Mouse (Mus musculus) neutrophil, adult 5-6 weeks (primary cell): ENCODE results near the gene Fam111a. TPM values are rescaled to one million over a fixed set of nuclear protein-coding genes. Genes with fewer than 3 reads are reported as not detected.

Experiments used
- ATAC-seq: fragments of 151-379, 151-347 bp; 2 replicates; pipeline ENCODE4 v1.8.0; 2017; ENCODE audit warnings: mild to moderate bottlenecking, moderate TSS enrichment; ENCODE audit not compliant: insufficient number of reproducible peaks, poor library complexity, low FRiP score, severe bottlenecking; ENCODE audit errors: extremely low read depth
- total RNA-seq: library from RNA; stranded (forward); fragments of 200-1000 nt; gene quantifications from 2 replicates; pipeline ENCODE4 v1.2.3, GENCODE M21; 2017

Gene Fam111a
- total RNA-seq, 1 experiment from 2014 or later: 339 TPM

DNA sequence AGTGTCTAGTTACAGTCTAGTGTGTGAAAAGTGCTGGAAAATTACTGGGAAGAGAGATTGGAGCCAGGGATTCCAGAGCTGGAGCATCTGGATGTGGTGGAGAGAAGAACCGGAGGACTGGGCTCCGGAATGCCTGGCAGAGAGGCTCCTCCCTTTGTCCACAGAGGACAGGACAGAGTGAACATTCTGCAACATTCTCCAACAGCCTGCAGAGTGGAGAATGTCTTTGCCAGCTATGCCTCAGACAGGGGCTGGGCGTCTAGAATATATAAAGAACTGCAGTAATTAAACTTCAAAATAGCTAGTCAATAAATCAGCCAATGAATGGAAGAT is 51.5 kb downstream of the Fam111a start:
- no peak for ATAC-seq

DNA sequence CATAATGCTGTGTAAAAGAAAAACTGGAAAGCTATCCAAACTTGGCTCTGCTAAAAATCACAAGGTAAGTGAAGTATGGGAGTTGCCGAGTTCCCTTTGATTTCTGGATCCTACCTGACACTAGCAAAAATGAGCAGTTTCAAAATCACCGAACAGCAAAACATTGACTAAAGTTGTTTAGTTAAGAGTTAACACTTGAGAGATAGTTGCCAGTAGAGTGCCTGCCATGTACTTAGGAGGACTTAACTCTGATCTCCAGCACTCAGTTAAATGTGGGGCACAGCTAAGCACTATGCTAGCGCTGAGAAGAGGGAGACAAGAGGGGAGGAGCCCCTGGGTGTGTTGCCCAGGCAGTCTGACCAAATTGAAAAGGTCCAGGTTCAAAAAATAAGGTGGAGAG is 53.1 kb downstream of the Fam111a start:
- no peak for ATAC-seq

DNA sequence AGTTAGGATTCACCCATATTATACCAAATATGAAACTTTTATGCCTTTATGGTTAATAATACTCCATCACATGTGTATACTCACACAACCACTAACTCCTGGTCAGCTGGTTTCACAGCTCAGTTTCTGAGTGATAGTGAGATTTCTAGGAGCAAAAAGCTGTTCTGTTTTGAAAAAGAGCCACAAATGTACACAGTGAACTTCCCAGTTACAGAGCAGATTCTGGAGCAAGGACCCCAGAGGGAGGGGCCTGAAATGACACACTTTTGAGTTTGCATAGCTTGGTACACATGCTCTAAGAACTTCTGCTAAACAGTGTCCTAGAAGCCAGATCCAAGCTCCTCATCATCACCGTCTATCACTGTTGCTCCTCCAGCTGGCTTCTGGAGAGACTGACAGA is 54.1 kb downstream of the Fam111a start, which contains the start of gene Gm4952:
Gene Gm4952, plus strand, starts transcription at position 301 of the 400 bp plus-strand sequence.
- no peak for ATAC-seq

DNA sequence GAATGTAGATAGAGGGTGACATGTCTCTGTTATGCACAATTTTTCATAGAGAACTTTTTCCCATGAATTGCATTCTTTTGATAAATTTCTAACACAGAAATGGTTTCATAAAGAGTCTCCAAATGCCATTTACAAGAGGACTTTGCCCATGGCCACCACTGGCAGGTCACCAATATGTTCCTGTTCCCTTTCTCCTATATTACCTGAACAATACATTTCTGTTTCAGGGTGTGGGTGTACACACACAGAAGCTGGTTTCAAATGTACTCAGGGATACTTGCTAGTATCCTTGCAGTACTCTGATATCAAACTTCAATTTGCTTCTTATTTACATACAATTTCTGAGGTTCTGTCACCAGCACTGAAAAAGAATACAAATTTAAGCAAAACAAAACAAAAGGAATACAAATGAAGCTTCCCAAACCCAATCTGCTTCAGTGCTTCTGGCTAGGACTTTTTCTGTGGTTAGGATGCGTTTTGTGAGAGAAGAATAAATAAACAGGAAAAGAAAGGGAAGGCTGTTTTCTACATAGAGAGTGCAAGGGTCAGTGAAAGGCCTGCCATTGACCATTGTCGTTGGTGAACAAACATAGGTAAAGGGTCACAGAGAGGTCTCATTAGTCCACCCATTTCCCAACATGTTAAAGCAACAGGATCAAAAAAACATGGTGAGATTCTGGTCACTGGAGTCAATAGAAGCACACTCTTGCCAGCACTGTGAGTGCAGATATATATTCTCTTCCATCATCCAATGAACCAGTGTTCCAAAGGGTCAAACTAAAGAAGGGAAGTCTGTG is 55.3 kb downstream of the Fam111a start:
- ATAC-seq: no peak

DNA sequence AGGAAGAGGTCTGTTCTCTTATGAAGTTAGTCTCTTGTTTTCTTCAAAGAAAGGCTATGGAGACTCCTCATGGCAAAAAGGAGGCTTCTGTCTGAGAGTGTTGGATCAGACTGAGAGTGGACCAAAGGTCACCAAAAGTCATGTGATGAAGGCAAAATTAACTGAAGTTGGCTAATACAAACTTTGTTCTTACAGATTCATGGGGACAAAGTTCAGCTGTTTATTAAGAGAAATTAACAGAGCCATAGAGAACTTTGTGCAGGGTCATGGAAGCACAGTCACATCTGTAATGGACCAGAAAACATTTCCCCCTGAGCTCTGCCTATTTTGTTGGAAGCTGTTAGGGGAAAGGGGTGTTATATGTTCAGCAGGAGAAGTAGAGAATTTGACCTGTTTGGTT is 62.8 kb downstream of the Fam111a start:
- no peak for ATAC-seq

DNA sequence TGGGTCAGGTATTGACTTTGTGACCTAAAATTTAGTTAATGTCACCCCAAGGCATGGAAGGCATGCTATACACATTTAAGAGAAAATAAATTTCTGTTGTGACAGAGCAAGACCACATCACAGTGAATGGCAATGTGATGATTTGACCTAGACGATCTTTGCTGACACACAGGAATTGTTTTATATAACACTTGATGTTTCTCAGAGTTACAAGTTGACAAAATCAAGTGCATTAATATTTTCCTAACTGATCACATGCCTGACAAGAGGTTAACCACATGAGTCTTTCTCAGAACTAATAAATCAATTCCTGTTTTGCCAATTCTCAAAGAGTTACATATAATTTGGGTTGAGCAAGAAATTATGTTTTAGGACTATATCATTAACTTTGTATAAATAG is 68.1 kb downstream of the Fam111a start:
- ATAC-seq: no peak

DNA sequence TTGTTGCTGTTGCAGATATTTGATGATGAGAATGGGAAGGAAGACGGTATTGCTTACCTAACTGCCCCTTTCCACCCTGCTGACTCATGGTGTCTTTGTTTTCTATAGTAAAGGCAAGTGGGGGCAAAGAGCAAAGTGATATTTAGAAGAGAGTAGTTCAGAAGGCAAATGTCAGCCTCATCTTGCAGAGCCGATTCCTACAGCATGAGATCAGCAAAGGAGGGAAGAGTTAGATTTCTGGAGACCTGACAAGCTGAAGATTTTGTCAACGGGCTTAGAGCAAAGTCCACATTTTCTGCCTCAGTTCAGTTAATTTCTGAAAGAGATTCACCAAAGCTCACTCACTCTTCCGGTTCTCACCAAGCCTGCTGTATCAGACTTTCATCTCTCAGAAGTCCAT is 87.6 kb downstream of the Fam111a start, which contains the start of gene Glyat:
Gene Glyat, plus strand, starts transcription at position 133 of the 400 bp plus-strand sequence.
- no peak for ATAC-seq

DNA sequence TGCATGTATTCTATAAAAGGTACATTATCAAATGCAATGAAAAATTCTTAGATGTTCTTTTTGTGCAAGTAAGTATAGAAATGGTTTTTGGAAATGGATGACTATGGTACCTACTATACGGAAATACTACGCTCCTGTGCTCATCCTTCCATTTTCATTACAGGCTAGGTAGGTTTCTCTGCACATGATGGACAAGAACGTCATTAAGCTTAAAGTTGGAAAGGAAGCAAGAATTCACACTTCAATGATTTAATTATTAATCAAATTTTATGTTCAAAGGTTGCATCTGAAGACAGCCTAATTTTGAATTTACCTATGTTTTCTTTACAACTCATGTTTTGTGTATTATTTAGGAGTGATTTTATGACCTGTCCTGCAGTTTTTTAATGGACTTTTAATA is 88.7 kb downstream of the Fam111a start:
- ATAC-seq: no peak

DNA sequence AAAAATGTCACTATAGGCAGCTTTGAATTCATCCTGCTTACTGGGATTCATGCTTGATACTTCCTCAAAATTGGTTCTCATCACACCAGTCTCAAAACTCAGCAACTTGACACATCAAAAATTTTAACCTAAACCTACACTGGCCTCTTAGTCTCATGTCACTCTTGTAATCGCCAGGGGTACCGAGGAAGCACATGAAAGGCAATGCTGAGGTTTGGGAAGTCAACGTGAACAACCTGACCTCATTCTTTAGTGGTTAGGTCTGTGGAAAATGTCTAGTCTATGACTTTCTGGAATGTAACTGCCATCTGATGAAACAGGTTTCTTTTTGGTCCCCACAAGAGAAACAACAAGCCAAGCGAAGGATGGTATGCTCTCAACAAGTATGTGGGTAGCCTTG is 89.4 kb downstream of the Fam111a start:
- no peak for ATAC-seq

DNA sequence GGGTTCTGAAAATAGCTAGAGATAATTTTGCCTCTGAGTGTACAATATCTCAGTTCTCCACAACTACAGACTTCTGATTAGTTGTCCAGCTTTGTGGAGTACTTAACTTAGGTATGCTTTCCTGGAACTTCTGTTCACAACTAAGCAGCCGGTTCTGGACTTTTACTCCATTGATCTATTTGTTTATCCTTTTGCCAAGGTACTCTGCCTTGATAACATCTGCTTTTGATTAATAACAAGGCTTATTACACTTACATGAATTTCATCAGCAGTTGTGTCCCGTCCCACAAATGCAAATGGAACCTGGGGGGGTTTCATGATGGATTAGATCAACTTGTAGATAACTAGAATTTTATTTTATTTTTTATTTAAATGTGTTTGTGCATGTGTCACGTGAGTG is 91.3 kb downstream of the Fam111a start:
- ATAC-seq: no peak

DNA sequence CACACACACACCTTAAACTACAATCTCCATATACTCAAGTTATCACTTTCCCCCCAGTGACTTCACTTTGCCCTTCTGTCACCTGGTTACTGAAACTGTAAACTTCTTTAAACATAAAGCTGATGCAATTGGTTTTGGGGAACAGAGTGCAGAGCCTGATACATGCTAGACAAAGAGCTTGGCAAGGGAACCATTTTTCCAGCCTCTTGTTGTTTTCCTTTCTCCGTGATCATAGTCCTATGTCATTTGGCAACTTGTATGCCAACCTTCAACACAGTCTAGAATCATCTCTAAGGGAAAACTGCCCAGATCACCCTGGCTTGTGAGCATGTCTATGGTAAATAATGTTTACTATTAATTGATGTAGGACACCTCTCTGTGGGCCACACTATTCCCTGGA is 92.5 kb downstream of the Fam111a start:
- no peak for ATAC-seq

Other genes with a start within 250 kb of the Fam111a start
- not detected in 2 replicates for gene Olfr1436, start 246.6 kb upstream of the Fam111a start, total RNA-seq
- 0.12 TPM in 1 of 2 replicates, not detected in the other for gene Olfr1437, start 220.6 kb upstream of the Fam111a start, total RNA-seq
- not detected in 2 replicates for gene Olfr1438-ps1, start 209.8 kb upstream of the Fam111a start, total RNA-seq
- not detected in 2 replicates for gene Olfr1440, start 158.5 kb upstream of the Fam111a start, total RNA-seq
- gene Olfr1441, start 128.3 kb upstream of the Fam111a start, total RNA-seq: not detected in 2 replicates
- not detected in 2 replicates for gene Pfpl, start 117.8 kb upstream of the Fam111a start, total RNA-seq
- 276 and 282 TPM in 2 replicates for gene Mpeg1, start 85.0 kb upstream of the Fam111a start, total RNA-seq
- gene Dtx4, start 44.3 kb upstream of the Fam111a start, total RNA-seq: 9.8 and 10.5 TPM in 2 replicates
- not detected in 2 replicates for gene Gm4952, start 54.2 kb downstream of the Fam111a start, total RNA-seq
- gene Glyat, start 87.6 kb downstream of the Fam111a start, total RNA-seq: not detected in 2 replicates
- gene Olfr1442, start 124.7 kb downstream of the Fam111a start, total RNA-seq: not detected in 2 replicates
- gene Olfr1443, start 132.4 kb downstream of the Fam111a start, total RNA-seq: not detected in 2 replicates
- not detected in 2 replicates for gene Keg1, start 150.0 kb downstream of the Fam111a start, total RNA-seq
- gene Cntf, start 219.9 kb downstream of the Fam111a start, total RNA-seq: 1.4 and 2.2 TPM in 2 replicates